Mouse (Mus musculus) monocyte, adult 5-6 weeks (primary cell): Measurements from ENCODE around the gene Pdzk1ip1. TPM values are rescaled to one million over a fixed set of nuclear protein-coding genes. Genes with fewer than 3 reads are reported as not detected.
A peak's percentile ranks its signal among the peaks of the same experiment; 100 is the strongest.

ENCODE experiments used
- ATAC-seq: fragments of 153-309, 156-312 bp; replicated peaks from 2 replicates; pipeline ENCODE4 v1.8.0; 2017; ENCODE audit warnings: mild to moderate bottlenecking; ENCODE audit not compliant: low TSS enrichment, insufficient number of reproducible peaks, severe bottlenecking, poor library complexity, low FRiP score
- total RNA-seq: library from RNA; stranded (forward); fragments of 200-1000, 200-491, 200-594 nt; gene quantifications from 3 replicates; pipeline ENCODE4 v1.2.3, GENCODE M21; 2017

The Pdzk1ip1 gene
- total RNA-seq, 1 experiment from 2014 or later = not detected

DNA sequence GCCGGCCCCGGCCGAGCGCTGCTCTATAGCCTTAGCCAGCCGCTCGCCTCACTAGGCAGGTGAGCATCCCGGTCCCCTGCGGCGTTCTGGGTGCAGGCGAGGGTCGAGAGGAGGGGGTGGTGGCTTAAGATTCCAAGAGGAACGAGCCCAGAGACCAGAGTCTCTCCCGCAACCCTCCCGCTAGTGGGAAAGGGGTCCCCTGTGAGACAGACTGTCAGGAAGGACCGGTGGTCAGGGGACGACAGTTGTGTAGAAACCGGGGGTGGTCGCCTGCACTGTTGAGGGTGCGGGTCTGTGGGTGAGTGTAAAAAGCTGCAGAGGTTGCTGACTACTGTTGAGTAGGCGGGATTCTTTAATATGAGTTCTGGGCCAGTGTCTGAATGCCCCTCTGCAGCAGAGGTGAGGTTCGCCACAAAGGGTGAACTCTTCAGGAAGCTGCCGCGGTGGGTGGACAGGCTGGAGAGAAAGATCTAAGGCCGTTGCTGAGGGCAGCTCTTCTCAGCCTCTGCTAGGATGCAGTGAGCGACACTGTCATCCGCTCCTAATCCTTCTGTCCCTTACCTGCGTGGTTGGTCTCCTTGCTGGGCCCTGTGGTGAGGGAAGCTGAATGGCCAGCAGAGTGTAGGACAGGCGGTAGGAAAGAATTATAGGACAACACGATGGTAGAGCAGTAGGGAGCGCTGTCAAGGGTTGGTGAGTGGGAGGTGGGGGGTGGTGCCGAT is 24.8 kb upstream of the Pdzk1ip1 start:
- no peak for ATAC-seq

DNA sequence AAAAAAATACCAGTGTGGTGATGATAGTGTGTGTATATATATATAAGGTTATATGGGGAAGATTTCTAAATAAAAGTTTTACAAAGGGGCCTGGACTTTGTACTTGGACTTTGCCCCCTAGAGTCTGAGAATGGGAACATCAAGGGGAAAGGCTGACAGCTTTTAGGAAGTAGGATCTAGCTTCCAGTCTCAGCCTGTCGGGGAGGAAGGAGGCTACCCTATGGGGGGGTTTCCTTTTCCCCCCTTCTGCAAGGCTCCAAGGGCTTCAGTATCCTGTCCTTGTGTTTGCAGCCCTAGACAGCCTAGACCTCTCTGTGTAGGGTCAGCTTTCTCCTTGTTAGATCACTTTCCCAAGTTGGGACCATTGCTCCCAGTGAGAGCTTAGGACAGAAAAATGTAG is 16.8 kb upstream of the Pdzk1ip1 start:
- no peak for ATAC-seq

DNA sequence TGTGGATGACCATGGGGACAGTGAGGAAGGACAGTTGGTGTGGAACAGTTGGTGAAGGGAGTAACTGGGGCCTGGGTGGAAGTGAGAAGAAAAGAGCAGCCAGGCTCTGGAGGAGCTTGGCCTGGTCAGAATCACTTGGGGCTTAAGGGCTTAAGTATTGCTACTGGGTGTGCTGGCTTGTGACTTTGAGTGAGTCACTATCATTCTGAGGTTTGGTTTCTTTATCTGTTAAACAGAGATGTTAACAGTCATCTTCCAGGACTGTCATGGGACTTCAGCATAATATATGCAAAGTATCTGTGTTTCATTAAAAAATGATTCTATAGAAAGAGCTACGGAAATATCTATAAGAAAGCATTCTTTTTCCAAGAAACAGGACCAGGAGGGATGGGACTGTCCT is 13.7 kb upstream of the Pdzk1ip1 start:
- no peak for ATAC-seq

DNA sequence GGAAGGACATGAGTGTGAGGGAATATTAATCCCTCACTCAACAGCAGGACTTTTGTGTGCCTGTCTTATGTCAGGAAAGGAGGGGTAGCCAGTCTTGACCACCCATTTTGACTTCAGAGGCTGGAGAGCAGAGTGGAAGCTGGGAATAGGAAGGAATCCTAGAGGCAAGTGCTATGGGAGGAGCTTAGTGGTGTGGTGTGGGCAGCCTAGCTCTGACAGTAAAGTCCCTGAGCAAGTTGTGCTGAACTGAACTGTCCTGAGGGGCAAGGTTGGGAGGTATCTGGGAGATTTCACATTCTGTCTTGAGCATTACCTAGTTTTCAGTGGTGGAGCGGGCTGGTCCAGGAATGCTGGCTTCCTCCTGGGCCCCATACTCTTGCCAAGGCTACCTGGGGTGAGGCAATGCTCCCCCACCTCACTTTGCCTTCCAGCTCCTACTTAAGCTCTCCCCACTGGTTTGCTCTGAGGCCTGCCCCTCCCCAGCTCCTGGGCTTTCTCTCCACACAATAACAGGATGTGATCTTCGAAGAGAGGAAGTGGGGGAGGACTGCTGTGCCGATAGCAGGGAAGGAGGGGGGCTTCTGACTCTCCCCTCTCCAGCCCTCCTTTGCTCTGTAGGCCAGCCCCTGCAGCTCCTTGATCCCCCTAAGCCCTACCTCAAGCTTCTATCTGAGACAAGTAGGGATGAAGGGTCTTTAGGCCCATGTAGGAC is 13.1 kb upstream of the Pdzk1ip1 start:
- no peak for ATAC-seq

DNA sequence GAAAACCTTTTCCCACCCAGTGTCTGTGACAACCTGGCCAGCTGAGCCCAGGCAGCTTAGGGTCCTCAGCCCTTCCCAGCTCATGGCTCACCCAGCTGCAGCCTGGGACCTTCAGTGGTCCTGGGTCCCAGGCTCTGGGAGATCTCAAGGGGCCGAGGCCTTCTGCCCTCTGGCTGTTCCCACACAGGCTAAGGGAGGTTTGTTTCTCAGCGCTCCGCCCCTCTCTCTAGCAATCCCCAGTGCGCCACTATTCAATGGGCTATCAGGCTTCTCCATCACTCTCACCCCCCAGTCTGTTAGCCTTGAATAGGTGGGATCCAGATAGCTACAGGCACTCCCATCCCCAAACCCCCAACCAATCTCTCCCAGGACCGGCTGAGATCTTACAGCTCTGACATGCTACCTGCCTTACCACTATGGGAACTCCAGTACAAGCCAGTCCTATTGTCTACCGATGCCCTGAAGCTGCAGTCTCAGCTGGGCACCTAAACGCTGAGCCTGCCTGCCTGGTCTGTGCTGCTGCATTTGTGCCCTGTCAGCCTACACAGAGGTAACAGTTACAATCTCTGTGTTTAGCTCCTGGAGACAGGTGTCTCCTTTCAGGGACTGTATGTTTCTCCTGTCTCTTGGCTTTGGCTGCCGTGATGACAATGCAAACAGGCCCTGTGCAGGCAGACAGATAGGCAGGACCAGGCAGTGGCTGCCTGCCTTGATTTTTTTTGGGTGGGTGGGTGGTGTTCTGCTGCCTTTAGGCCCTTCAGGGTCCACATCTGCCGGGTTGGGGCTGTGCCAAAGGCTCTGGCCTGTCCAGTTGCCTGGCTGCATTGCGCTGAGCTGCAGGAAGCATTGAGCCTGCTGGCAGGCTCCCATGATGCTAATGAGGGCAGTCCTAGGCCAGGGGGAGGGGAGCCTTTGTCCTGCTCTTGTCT is 9.4 kb upstream of the Pdzk1ip1 start:
- ATAC-seq = no peak

DNA sequence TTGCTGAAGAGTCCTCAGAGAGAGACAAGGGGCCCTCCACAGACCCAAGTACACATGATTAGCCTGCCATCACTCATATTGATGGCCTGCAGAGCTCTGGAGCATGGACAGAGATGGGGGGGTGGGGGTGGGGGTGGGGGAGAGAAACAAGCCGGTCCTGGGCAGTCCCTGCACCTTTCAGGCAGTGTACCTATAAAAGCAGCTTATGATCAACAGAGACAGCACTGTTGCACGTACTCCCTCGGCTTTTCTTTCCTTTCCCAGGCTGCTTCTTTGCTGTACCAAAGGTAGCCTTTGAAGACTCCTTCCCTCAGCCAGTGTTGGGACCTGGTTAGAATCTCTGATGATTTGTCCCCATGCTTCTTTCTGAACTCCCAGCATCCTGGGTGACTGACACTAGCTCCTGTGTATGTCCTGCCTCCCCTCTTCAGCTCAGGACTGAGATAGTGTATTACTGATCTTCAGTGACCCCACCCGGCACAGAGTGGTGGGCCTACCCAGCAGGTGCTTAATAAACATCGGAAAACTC is 8.6 kb upstream of the Pdzk1ip1 start:
- ATAC-seq = no peak

DNA sequence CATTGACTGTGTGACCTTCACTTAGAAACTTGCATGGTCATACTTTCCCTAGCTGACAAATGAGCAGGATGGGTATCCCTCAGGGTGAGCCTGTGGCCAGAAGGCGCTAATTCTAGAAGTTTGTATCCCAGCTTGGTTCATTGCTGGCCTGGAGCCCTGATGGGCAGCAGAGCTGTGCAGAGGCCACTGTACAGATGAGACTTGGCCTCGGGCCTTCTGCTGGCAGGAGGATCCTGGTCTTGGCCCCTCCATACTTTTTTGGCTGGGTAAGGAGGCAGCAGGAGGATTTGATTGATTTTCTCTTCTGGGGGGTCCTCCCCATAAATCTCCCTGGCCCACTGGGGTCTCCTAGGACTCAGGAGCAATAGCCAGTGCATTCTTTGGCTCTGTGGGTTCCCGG is 5.5 kb upstream of the Pdzk1ip1 start:
- ATAC-seq = no peak

DNA sequence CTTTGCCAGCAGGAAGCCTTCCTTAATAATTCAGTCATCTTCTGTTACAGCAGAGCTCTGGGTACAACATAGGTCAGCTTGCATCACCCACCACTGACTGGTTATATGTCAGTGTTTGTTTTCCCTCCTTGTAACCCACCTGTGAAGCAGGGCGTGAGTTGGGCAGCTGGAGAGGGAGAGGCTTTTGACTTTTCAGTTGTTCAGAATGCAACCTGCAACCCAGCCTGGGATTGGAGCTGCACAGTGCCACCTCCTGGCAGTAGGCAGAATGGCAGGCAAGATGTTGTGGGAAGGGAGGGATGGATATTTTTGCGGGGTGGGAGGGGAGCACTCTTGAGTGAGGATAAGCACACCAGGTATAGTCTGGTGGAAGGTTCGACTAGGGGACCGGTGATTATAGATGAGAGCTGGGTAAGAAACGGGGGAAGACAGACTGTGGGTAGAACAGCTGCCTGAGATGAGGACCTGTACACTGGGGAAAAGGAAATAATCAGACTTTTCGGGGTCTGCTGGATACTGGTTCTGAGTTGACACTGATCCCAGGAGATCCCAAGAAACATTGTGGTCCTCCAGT is 2.9 kb upstream of the Pdzk1ip1 start:
- peak; percentile 56 for ATAC-seq

DNA sequence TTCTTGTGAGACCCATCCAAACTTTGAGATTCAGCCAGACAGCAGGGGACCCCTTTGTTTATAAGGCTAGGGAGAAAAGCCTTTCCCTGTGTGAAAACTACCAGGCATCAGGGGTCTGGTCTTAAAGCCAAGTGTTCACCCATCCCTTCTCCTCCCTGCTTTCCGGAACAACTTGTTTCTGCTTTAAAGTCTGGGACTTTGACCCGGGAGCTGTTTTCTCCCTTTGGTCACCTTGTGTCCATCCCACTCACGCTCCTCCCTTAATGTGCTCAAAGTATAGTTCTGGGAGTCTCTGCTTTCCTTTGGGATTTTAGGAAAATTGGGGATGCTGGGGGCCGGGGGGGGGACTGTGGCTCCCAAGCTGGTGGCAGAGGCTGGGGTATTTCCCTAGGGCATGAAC is 2.3 kb upstream of the Pdzk1ip1 start:
- ATAC-seq = no peak

DNA sequence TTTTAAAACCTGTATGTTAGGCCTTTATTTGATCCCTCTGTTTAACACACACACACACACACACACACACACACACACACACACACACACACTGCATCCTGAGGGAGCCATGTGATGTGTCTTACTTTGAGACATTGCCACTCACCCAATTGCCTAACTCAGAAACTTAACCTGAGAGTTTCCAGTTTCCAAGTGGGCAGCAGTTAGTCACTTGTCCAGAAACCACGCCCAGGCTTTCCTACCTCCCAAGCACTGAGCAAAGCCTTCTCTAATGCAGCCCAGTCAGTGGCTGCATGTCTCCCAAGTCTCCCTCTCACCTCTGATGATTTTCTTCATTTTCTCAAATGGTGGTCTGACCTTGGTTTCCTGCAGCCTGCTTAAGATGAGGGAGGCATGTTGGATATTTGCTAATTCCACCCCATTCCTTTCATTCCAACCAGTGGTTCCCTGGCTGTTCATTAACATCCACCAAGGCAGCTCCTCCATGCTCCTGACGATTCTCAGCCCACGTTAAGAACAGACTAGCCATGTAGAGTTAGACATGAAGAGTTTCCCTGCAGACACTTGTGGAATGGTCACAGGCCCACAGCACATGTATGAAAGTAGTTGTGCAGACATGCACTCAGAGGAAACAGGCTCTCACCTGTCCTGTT is 1.6 kb upstream of the Pdzk1ip1 start:
- ATAC-seq = no peak

DNA sequence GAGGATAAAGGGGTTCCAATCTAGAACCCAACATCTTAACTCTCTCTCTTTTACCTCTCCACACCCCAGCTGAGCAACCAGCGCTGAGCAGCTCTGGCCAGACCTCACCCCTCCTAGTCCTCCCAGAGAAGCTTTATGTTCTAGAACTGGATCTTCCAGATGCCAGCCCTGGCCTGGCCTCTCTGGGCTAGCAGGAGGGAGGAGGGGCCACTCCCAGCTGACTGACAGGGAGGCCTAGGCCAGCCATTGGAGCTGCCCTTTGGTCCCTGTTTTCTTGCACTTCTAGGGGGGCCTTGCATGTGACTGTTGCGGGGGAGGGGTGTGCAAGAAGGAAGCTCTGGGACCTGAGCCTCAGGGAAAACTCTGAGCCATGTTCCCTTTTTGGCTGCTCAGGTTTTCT is 2.1 kb downstream of the Pdzk1ip1 start:
- no peak for ATAC-seq

DNA sequence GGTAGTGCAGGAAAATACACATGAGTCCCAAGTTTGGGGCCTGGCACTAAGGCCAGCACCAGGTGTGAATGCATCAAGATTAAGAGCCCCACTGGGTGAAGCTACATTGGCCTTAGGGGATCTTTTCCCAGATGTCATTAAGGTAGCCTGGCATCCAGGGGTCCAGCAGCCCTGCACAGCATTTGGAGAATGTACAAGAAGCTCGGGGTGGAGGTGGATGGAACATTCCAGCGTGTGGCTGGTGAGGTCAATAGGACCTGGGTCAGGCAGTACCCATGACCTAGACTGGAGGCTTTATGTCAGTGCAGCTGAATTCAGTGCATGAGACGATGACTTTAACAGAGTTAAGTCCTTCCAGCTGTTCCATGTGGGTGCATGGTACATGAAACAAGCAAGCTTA is 3.3 kb downstream of the Pdzk1ip1 start:
- ATAC-seq = no peak

DNA sequence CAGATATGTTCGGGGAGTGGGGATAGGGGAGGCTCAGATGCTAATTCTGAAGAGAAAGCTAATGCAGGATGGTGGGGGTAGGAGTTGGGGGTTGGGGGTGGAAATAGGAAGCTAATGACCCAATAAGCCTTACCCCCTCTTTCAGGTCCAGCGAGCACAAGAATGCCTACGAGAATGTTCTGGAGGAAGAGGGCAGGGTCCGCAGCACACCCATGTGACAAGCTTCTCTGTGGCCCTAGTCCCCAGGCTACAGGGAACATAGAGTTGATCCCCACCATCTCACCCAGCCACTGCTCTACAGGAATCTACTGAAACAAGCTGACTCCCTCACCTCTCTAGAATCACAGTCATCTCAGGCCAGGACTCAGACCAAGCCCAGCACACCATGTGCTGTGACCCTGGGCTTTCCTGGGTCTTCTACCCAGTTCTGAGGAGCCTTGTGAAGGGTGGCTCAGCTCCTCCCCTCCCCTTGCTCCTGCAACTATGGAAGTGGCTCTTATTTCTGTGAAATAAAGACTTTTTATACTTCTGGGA is 4.9 kb downstream of the Pdzk1ip1 start:
- no peak for ATAC-seq

DNA sequence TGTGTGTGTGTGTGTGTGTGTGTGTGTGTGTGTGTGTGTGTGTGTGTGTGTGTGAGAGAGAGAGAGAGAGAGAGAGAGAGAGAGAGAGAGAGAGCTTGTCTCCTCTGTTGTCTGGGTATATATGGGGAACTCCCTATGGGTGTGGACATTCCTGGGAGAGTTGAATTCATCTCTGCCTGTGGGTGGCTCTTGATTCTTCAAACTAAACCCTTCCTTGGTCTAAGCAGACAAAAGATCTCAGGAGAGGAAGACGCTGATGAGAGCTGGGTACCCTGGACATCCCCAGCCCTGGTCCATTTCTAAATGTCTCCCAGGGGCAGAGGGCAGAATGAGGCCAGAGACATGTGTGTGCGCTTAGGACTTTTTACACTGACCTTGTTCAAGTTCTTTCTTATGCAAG is 5.5 kb downstream of the Pdzk1ip1 start:
- no peak for ATAC-seq

DNA sequence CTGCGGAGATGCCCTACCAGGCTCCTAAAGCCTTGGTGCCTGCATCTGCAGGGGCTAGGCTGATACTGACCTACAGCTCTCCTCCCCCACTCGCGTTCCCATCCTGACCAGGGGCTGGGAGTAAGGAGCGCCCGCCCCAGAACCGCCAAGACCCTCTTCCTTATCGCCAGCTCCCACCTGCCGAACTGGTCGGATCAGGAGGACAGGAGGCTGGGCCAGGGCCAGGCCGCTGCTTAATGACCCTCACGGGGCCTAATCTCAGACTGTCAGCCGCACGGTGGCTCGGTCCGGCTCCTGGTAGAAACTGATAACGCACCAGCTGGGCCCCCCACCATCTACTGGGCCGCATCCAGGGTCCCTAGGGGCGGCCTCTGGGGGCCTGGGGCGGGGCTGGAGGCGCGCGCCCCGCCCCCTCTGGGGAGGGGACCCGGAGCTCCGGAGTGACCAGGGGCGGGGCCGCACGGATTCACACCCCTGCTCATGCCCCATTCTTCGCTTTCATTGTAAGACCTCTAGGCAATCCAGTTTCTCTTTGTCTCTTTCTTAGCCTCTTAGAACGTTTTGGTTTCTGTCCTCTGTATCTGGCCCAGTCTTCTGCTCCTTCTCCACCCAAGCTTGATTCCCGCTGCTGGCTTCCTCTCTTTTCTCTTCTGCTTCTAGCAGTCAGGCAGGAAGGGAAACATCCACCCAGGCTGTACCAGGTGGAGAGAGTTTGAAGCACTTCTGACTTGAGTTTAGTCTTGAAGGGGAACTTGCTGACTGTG is 7.3 kb downstream of the Pdzk1ip1 start:
- ATAC-seq = no peak

DNA sequence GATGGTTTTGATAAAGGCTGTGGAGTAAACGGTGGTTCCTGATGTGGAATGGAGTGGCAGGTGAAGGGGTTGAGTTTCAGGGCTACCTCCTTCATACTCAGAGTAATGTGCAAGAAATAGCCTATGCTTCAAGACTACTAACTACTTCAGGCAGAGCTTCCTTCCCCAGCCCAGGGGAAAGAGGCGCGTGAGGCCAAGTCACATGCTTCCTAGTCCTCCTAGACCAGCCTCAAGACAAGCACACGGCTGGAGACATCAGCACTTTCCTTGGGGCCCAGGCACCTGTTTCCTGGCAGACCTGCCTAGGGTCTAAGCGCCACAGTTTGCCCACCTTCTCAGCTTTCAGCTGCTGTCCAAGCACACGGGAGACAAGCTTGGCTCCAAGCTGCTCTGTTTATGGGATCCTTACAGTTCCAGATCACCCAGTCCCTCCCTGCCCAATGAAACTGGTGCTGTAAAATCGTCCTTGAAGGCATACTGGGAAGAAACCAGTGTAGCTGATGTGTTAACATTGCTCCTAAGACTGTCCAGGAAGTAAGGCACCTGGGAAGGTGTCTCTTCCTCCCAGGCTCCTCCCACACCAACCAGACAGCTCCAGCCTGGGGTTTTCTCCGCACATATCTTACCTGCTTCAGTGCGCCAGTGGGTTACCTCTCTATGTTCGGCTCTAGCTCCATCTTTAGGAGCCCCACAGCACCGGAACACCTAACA is 8.1 kb downstream of the Pdzk1ip1 start:
- ATAC-seq = no peak

DNA sequence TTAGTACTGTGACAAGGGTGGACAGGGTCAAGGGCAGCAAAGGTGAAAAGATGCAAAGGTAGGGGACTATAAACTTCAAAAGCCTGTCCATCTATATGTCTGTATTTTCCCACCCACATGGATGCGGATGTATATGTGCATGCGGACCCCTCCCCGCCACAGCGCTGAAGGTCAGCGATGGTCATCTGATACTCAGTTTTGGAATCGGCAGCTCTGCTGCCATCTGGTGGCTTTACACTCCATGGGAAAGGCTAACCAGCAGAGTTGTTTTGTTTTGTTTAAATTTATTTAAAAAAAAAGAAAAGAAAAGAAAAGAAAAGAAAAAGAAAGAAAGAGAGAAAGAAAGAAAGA is 8.6 kb downstream of the Pdzk1ip1 start:
- ATAC-seq = no peak
